Mouse (Mus musculus) neural tube, embryonic 14.5 days (tissue): ENCODE measurements at regions not wholly inside any gene's neighbourhood (a gene's known extent, or its start where the extent isn't known, plus 50 kb on each side); places are given as distances from the start of the nearest gene placed in this dataset.
A peak's percentile ranks its signal among the peaks of the same experiment; 100 is the strongest.
"Not testable (repeated sequence)": the region's sequence is repeated elsewhere in the genome, so short reads cannot be mapped to it uniquely, and the experiment has no call there.

Experiments used
- ATAC-seq: fragments of 200-750 bp; cut with Nextera tagmentation; 2 replicates; pipeline ENCODE4 v1.8.0; 2017; ENCODE audit warnings: low read depth, mild to moderate bottlenecking, moderate TSS enrichment, moderate library complexity
- H3K27ac ChIP-seq: fragments of 300-500 bp; sonication (generic); 2 replicates; pipeline ENCODE4 v1.5.1; 2014; ENCODE audit warnings: low read depth, mild to moderate bottlenecking, control low read depth, low read length, moderate library complexity, mixed read lengths
- H3K27me3 ChIP-seq: fragments of 300-500 bp; sonication (generic); 2 replicates; pipeline ENCODE4 v1.6.1; 2014; ENCODE audit warnings: low read length; ENCODE audit not compliant: control insufficient read depth, insufficient read depth
- H3K36me3 ChIP-seq: fragments of 300-500 bp; sonication (generic); 2 replicates; pipeline ENCODE4 v1.6.1; 2014; ENCODE audit warnings: low read length, mixed read lengths; ENCODE audit not compliant: control insufficient read depth, insufficient read depth
- H3K4me1 ChIP-seq: fragments of 300-500 bp; sonication (generic); 2 replicates; pipeline ENCODE4 v1.6.1; 2014; ENCODE audit warnings: low read length; ENCODE audit not compliant: control insufficient read depth, insufficient read depth
- H3K4me2 ChIP-seq: fragments of 300-500 bp; sonication (generic); 2 replicates; pipeline ENCODE4 v1.6.1; 2014; ENCODE audit warnings: mild to moderate bottlenecking, low read depth, low read length, control low read depth
- H3K4me3 ChIP-seq: fragments of 300-500 bp; sonication (generic); 2 replicates; pipeline ENCODE4 v1.5.1; 2014; ENCODE audit warnings: low read depth, low read length, control low read depth, mixed read lengths
- H3K9ac ChIP-seq: fragments of 300-500 bp; sonication (generic); replicated peaks from 2 replicates; pipeline ENCODE4 v1.6.1; 2014; ENCODE audit warnings: low read depth, mild to moderate bottlenecking, control low read depth, low read length, mixed read lengths
- H3K9me3 ChIP-seq: fragments of 300-500 bp; sonication (generic); 2 replicates; pipeline ENCODE4 v1.6.1; 2016; ENCODE audit warnings: low read length; ENCODE audit not compliant: control insufficient read depth
- WGBS: fragments of 180-500 bp; shearing (Covaris S2); extraction: QIAGEN DNeasy Blood & Tissue Kit; methylation state at CpG from one replicate; pipeline ENCODE4 v1.1.7; 2014; 5-methylcytosine and 5-hydroxymethylcytosine counted together

GRCm38 (mm10) chr13:82620749-82621148 lies 837.9 kb downstream of the Cetn3 start:
- Histone ChIP-seq H3K27me3 (no peaks in the 10 kb centered on the region), H3K4me3 (no peak overlapping the region), H3K27ac (no peak overlapping the region), H3K9ac (no peak overlapping the region), H3K9me3 (no peaks in the 10 kb centered on the region), H3K4me2 (no peak overlapping the region), H3K4me1 (no peaks in the 10 kb centered on the region; the same call in 1 of the 2 replicates), H3K36me3 (no peaks in the 10 kb centered on the region)
- ATAC-seq, result peak; percentile 90
- WGBS, result 13% methylated on average over 1 of the region's 1 CpGs

GRCm38 (mm10) chr13:82628727-82629126 lies 845.9 kb downstream of the Cetn3 start:
- not testable (repeated sequence) for H3K4me2 ChIP-seq, H3K36me3 ChIP-seq, H3K9me3 ChIP-seq, H3K27me3 ChIP-seq, H3K27ac ChIP-seq, H3K4me1 ChIP-seq, ATAC-seq, H3K9ac ChIP-seq, H3K4me3 ChIP-seq
